Mouse (Mus musculus) G1E (cell line): ENCODE data around the gene 9930111J21Rik1.
"Not testable (repeated sequence)": the region's sequence is repeated elsewhere in the genome, so short reads cannot be mapped to it uniquely, and the experiment has no call there.

Experiments used
- CTCF ChIP-seq: IDR thresholded peaks from 2 replicates; pipeline ENCODE4 v1.5.1; 2012; ENCODE audit warnings: low read depth, low read length, inconsistent platforms, mixed read lengths
- TAL1 ChIP-seq: conservative IDR thresholded peaks from 2 replicates; pipeline ENCODE4 v1.6.1; 2012; ENCODE audit warnings: low read depth, low read length, inconsistent platforms, mixed read lengths

DNA sequence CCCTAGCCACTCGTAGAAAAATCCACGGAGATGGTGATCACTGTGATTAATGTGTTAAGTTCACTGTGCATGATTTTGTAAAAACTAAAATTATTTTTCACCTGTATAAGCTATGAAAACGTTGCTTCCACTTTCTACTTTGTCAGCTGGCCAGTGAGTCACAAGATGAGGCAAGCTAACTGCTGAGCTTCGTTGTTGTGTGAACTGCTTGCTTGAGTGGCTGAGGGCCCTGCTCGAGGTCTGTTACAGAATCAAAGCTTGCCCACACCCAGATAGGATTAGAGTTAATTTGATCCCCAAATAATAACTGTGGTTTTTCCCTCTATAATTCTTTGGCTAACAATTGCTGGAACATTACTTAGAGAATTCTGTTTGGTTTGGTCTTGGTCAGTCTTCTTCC, 854 bp upstream of the 9930111J21Rik1 start:
- not testable (repeated sequence) for TF ChIP-seq CTCF, TAL1
